Mouse (Mus musculus) R1 (cell line): ENCODE data around the gene Stk4.
A peak's percentile ranks its signal among the peaks of the same experiment; 100 is the strongest.
"Not testable (repeated sequence)": the region's sequence is repeated elsewhere in the genome, so short reads cannot be mapped to it uniquely, and the experiment has no call there.

Source experiments
- DNase-seq: peaks from one replicate; pipeline ENCODE4 v3.0.0-alpha.2; 2018; ENCODE audit warnings: low read depth, low spot score

Stk4 gene

DNA sequence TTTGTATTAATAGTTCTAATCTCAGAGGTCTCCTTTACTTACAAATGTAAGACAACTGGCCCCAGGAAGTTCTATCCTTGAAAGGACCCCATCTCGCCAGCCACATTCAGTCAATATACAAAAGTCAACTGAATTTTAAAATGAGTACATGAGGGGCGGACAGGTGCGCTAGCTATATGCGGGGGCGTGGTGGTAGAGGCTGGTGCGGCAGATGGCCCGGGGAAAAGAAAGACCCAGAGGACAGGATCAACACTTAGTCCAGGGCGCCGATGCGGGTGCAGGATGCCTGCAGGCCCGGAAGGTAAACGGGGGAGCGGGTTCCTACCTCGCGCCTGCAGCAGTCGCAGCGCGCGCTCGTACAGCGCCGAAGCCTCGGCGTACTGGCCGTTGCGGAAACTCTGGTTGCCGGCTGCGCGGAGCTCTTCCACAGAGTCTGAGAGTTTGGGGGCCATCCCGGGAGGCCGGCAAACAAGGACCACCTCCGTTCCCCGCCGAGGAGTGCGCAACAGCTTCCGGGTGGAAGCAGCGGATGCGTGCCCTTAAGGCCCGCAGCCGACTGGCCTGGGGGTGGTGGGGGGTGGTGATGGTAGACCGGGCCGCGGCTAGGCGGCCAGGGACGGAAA, at the start of gene Stk4:
Gene Stk4 (plus strand): TSS at position 181 of the 623 bp plus-strand sequence.
- peak; percentile 58 for DNase-seq

DNA sequence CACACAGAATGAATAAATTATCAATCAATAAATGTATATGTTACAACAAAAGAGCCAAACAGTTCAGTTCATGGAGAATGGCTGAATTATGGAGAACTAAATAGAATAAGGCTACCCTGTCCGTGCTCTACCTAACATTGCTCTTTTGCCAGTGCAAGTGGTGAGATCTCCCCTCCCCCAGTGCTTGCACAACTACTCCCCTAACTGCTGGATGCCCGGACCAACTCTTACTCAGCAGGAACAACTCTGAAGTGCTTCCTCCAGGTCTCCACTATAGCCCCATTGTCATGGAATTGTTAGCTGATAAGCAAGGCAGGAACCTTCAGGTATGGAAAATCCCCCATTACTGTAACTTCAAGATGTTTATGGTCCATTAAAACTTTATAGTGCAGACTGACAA, 48.0 kb upstream of the Stk4 start:
- DNase-seq: no peak

DNA sequence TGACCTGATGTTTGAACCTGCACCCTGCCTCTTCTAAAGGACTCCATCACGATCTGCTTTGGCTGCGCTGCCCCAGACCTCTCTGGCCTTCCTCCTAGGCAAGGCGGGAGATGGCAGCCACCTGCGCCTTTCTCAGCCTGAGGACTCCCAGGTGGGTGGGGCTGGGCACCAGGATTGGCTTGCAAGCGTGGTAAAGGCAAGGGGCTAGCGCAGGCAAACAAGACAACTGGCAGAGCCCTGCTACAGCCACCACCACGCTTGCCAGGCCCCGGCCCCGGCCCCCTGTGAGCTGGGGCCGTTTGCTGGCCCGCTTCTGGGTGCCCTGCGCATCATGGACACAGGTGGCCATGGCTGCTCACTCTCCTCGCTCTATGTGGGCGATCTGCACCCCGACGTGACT, 45.0 kb upstream of the Stk4 start, which contains the start of gene Pabpc1l:
Gene Pabpc1l (plus strand): TSS at position 301 of the 400 bp plus-strand sequence.
- no peak for DNase-seq

DNA sequence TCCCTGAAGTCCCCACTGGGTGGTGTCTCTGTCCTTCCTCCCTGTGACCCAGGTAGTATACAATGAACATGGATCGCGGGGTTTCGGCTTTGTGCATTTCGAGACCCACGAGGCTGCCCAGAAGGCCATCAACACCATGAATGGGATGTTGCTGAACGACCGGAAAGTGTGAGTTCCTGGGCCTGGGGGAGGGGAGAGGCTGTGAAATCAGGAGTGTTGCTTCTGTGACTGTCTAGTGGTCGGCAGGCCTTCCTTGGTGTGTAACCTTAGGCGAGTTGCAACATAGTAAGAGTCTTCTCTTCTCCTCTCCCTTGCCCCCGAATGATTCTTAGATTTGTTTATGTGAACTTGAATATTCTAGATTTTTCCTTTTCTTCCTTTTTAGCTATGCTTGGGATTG, 39.0 kb upstream of the Stk4 start:
- DNase-seq: no peak

DNA sequence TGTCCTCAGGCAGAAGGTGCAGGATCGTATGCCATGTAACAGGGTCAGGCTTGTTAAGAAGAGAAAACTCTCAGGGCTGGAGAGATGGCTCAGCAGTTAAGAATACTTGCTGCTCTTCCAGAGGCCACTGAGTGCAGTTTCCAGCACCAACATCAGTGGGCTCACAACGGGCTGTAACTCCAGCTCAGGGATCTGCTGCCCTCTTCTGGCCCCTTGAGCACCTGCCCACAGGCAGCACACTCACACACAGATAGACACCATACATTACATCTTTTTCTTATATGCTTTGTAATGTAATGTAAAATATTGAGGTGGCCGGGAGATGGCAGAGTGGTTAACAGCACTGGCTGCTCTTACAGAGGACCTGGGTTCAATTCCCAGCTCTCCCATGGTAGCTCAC, 37.1 kb upstream of the Stk4 start:
- peak; percentile 73 for DNase-seq

DNA sequence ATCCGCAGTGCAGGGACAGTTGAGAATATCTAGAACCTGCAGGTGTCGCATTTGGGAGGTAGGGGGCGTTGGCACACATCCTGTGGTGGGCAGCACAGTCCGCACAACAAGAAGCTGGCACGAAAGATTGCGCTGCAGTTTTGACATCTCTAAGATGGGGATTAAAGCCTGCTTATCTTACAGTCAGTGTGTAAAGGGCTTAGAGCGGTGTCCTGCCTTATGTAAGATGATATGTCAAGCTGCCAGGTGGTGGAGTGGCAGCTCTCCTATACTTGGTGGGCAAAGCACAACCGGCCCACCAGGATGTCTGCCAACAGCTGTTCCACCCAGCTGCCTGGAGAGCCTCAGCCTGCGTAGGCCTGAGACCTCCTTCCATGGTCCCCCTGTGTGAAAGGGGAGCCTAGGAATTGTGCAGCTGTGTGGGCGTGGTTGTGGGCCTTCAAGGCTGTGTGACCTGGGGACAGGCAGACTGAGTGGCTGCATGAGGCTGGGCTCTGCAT, 33.6 kb upstream of the Stk4 start:
- peak; percentile 32 for DNase-seq

DNA sequence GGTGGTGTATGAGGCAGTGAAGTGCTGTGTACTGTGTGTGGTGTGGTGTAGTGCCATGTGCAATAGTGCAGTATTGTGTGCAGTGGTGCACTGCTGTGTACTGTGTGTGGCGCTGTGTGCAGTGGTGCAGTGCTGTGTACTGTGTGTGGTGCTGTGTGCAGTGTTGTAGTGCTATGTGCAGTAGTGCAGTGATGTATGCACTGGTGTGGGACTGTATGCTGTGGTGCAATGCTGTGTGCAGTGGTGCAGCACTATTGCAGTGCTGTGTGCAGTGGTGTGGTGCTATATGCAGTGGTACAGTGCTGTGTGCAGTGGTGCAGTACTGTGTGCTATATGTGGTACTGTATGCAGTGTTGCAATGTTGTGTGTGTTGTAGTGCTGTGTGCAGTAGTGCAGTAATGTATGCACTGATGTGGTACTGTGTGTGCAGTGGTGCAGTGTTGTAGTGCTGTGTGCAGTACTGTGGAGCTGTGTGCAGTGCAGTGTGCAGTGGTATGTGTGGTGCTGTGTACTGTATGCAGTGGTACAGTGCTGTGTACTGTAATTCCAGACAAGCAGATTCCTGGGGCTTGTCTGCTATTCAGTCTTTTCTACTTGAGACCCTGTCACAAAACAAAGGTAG, 31.6 kb upstream of the Stk4 start:
- no peak for DNase-seq

DNA sequence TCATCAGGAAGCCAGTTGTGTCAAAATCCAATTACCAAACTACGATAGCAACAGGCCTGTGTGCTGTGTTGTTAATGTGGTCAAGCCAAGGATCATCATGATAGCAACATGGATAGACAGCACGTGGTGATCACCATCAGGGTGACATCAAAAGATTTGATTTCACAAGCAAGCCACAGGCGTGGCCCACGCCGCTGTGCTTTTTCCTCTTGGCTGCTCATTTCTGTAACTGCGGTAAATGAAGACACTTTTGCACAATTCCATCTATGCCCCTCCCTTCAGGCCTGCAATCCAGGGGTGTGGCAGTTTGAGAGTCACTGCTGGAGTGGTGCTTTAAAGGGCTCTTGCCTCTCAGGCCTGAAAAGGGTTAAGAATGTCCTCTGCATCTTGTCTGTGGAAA, 29.2 kb upstream of the Stk4 start:
- no peak for DNase-seq

DNA sequence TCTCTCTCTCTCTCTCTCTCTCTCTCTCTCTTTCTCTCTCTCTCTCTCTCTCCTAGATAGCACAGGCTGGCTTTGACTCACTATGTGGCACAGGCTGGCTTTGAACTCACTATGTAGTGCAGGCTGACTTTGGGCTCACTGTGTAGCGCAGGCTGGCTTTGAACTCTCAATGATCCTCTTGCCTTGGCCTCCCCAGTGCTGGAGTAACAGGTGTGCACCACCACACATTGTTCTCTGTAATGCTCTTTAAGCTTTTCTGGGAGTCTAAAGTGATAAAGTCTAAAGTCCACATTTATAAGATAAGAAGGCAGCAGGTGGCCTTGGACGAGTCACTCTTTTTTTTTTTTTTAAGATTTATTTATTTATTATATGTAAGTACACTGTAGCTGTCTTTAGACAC, 28.6 kb upstream of the Stk4 start:
- DNase-seq: no peak

DNA sequence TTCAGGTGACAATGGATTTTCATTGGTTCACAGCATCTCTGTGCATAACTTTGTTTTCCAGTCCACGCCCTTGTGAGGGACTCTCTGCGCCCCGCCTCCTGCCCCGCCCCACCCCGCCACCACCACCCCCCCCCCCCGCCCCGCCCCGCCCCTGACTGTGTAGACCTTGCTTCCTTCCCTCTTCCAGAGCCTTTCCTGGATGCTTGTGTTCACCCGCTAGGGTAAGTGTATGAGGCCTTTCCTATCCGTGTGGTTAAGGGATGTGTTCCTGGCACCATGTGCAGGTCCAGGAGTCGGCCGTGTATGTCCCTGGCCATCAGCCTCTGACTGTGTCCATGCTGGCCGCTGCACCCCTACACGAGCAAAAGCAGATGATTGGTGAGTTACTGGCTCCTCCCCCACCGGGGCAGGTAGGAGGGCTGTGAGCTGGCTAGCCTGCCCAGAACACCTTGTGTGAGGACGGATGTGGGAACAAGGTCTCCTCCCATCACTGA, 22.9 kb upstream of the Stk4 start:
- peak; percentile 76 for DNase-seq

DNA sequence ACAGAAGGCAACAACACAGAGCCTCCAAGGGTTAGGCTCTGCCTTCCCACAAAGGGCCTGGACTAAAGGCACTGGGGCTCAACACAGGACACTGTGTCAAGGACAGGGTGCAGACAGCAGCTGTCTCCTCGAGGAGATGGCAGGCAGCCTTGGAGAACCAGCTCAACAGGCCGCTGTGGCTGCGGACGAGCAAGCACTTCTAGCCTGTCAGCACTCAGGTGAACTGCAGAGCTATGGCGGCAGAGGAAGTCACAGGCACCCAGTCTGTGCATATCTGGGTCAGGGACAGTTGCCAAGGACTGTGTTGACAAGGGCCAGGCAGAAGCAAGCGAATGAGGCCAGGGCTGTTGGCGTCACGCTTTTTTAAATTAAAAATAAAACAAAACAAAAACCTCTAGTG, 16.4 kb upstream of the Stk4 start:
- no peak for DNase-seq

DNA sequence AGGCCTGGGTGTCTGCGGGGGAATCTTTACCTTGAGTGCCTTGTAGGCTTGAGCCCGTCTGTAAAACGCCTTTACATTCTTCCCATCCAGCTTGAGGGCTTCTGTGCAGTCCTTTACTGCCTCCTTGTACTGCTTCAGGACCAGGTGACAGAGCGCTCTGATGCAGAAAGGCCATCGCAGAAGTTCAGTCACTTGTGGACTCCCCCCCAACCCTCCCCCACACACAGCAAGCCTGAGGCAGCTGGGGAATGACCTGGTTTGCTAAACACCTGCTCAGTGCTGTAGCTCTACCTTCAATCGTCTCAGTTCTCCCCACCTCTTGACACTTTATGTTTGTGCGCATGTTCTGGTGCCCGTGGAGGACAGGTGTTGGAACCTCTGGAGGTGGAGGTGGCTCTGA, 15.5 kb upstream of the Stk4 start:
- DNase-seq: no peak

DNA sequence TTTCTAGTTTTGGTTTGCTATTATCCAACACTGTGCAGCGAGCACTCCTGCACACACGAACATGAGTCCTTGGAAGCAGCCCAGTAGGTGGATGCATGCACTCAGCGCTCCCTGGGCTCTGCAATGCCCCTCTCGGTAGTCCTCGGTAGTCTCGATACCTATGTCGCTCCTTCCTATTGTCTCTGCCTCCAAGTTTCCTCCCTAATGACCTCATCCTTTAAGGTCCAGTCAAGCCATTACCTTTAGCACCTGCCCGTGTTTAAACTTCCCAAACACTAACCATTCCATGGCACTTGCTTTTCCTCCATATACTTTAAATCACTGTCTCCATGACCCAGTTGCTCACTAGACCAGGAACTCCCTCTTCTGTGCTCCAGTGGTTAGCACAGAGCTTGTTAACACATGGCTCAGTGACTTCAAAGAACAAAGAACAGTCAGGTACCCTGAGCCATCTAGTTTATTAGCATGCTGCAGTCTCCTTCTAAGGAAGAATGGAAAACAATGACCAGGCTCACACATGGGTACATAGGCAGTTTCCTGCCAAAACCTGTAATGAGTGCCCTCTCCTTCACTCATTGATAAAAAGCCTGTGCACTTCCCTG, 10.4 kb upstream of the Stk4 start:
- DNase-seq: no peak

DNA sequence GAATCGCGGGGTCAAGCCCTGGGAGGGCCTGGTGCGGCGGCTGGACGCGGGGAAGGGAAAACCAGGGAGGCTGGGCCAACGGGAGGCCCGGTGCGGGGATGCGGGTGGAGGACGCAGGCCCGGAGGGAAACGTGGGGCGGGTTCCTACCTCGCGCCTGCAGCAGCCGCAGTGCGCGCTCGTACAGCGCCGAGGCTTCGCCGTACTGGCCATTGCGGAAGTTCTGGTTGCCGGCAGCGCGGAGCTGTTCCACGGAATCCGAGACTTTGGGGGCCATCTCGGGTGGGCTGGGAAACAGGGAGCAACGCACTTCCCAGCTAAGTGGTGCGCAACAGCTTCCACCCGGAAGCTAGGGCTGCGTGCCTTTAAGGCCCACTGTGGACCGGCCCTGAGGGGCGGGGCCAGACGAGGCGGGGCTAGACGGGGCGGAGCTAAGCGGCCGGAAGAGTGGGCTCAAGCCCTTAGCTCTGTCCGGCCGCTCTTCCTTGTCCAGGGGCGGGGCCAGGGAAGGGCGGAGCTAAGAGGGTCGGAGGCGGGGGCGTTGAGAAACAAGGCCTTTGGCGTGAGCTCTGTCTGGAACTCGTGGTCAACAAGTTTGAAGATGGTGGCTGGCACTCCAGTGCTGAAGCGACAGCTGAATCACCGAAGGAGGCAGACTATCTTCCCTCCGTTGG, 779 bp downstream of the Stk4 start, which contains the start of gene Tomm34:
Gene Tomm34 (minus strand): TSS at position 405 of the 672 bp plus-strand sequence.
- DNase-seq: peak; percentile 97

DNA sequence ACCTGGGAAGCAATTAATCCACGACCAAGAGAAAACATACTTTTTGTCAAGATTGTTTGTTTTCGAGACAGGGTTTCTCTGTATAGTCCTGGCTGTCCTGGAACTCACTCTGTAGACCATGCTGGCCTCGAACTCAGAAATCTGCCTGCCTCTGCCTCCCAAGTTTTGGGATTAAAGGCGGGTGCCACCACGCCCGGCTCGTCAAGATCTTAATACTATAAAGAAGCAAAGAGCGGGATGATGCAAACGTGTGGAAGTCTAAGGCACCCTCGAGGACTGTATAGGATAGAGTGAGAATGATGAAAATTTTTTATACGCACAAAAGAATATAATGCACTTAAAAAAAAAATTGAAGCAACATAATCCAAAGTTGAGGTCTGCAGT, 1.3 kb downstream of the Stk4 start:
- not testable (repeated sequence) for DNase-seq

DNA sequence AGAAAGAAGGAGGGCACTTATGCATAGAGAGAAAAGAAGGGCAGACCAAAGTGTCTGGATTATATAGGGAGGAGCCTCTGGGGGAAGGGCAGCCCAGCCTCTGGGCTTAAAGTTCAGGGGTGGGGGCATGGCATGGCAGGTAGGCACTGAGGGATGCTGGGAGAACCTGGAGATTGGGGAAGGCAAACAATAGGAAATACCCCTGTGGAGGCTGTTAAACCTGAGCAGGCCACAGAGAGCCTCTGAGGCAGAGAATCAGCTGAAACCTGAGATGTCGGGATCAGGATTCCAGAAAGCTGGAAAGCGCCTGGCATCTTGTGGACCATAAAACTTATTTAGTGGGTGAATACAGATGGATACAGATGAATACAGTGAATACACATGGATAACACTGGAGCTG, 2.0 kb downstream of the Stk4 start:
- peak; percentile 61 for DNase-seq

DNA sequence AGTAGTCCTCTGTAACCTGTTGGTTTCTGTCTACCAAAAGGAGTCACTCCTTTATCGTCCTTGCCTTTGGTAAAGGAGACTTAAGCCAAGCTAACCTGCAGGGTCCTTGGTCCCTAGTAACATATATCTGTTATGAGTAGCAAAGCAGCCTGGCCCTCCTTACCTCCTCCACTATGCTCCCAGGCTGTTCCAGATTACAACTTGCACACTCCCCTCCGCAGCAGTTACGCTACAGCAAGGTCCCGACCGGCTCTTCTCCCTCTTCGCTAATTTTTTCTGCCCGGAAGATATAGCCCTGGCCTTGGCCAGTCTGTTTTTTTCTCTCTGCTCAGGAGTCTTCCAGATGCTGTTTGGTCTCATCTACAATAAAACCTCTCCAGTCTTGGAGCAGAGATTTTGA, 3.0 kb downstream of the Stk4 start:
- DNase-seq: no peak

DNA sequence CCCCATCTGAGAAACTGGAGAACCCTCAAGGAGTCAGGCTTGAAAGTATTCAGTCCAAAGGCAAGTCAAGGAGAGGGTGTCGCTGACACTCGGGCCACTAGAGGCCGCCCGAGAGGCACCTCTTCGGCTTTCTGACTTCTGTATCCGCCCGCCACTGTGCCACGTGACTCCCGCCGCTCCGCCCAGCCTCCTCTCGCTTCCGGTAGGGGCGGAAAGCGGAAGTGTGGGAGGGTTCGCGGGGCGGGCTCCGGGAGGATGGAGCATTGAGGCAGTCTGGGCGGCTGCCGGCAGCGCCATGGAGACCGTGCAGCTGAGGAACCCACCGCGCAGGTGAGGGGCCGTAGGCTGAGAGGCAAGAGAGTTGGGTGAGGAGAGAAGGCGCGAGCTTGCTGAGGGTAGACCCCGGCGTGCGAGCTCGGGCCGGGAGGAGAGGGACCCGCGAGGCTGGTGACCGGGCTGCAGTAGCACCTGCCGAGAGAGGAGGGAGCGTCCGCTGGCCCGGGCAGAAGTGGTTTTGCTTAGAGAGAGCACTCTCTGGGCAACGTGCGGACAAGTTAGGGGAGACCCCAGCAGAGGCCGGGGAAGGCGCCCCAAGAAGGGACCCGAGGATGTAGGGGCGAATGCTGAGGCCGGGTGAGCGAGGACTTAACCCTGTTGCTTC, 3.9 kb downstream of the Stk4 start:
- DNase-seq: peak; percentile 96

DNA sequence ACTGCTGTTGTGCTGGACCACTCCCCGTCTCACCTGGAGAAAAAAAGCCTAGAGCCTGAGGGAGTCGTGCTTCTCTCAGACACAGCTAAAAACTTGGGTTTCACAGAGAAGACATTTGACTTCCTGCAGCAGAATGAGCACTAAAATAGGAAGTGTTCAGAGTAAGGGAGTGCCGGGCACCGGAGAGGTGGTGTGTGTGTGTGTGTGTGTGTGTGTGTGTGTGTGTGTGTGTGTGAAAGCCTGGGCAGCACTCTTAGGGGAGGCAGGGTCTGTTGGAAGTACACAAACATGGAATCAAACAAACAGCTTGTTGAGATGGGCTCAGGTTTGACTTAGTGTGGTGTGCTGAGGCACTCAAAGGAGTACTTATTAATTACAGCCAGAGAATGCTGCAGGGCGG, 5.0 kb downstream of the Stk4 start:
- DNase-seq: no peak

DNA sequence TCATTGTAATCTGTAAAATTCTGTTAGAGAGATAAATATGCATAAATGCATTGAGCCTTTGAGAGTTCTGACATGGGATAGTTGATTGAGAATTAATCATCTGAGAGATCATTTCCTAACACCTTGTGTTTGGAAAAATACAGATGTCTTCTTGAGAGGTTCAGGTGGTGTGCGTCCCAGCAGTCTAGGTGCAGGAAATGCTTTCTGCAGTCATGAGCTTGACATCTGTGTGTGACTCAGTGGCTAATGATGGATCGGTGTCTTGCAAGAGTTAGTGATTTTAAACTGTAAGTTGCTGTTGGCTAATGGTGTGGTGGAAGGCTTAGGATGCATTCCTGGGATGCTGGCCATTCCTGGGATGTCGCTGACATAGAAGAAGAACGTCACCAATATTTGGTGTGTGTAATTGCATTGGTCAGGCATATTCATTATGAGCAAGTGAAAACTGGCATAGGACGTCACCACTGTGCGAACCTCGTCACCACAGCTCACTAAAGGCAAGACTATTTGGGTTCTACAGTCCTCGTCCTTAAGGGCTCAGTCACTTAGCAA, 6.8 kb downstream of the Stk4 start:
- no peak for DNase-seq

DNA sequence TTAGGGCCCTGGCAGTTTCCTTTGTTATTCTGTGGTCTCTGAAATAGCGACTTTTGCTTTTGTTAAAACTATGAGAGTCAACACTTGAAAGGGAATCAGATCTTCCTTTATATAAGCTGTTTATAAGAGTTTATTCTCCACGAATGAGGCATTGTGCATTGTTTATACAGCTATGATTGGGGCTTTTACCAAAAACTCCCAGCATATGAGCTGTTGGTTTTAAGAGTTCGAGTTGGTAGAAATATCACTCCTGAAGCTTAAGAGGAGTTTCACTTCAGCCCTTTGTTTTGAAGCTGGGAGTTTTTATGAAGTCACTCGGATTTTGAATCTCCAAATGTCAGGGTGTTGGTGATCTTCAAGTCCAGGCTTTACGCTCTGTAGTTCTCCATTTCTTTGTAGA, 7.8 kb downstream of the Stk4 start:
- no peak for DNase-seq
